Mouse (Mus musculus) c-Kit-positive CD71-positive TER-119-positive erythroid progenitor cells, embryonic 14.5 days (primary cell): Measurements from ENCODE around the gene 4930523C07Rik.

Experiments
- DNase-seq: peaks from one replicate; pipeline ENCODE4 v3.0.0-alpha.2; 2013; ENCODE audit warnings: low spot score

4930523C07Rik gene

DNA sequence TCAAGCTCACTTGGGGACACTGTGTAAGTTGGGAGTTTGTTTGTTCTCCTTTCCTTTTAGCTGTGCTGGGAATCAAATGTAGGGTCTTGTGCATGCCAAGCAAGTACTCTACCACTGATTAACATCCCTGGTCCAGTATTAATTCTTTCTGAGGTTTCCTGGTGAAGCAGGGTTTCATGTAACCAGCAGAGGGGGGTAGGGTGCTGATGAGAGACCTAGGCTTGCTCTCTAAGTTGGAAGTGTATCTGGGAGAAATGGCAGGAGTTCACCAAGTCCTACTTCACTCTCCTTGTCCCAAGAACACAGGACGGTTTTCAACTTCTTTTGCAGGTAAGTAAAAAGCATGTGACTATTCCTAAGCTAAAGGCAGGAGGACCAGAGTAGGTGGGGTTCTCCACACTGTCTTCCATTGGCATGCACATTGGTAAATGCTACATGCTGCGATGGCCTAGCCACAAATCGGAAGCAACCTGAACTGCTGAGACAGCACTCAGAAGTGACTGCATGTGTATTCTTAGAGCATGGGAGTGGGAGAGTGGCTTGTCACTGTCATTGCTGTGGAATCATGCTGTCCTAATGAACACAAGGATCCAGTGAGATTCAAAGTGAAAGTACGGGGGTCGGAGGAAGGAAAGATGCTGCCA, 55.6 kb downstream of the 4930523C07Rik start:
- no peak for DNase-seq

DNA sequence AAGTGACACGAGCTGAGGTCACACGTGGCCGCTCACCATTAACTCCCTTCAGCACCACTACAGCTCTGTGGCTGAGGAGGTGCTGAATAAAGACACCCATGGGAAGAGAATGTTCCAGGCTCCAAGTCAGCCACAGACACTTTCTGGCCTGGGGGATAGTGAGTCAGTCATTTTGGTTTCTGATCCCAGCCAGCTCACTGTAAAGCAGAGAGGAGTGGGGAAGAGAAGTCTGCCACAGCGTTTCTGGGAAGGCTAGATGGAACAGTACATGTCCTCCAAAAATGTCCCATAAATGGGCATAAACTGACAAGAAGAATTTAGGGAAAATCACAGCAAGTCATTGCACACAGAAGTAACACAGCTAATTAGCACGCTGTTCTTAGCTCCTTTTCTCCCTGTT, 56.8 kb downstream of the 4930523C07Rik start:
- DNase-seq: no peak

DNA sequence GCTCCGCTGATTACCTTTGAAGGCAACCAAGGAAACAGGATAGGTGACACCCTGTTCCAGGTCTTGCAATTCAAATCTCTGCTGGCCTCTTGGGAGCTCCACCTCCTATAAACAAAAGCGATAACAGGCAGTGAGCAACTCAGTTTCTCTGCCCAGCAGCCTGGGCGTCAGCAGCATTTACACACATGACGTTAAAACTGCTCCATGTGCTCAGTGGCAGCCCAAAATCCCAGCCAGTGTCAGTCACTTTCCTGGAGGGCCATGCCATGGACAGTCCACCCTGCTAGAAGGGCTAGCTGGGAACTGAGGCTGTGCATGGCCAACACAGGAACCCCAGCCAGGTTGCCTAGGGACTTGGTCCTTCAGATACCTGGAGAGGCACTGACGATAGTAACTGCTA, 61.2 kb downstream of the 4930523C07Rik start:
- no peak for DNase-seq

DNA sequence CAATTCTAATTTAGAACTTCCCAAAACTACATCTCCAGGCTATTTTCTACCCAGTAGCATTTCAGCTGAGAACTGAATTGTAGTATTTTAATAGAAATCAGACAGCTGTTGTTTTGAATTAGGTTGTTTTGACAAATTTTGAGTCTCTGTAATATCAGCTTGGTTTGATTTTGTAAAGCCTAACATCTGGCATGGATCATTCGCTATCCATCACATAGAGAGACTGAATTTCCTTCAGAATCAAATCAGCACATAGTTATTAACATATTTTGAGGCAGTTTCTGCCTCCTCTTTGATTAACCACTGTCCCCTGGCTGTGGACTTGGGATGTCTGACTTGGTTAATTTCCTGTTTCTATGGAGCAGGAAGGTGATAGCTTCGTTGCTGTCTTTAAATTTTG, 64.4 kb downstream of the 4930523C07Rik start:
- DNase-seq: no peak

DNA sequence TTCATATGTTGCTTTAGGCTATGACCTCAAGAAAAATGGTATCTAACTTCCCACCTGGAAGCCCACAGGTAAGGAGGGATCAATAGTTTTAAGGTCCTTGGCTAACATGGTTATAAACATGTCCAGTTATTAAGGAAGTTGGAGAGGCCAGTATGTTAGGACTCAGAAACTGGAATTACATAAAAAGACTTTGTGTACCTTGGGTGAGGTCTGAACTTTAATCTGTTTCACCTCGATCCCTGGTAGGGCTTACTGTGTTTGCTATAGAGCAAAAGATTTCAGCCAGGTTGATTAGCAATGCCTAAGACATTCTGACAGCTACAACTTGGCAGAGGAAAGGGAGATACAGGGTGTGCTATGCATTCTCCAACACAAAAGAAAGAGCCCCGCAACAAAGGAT, 79.8 kb downstream of the 4930523C07Rik start:
- no peak for DNase-seq
